Mouse (Mus musculus): Measurements from ENCODE around the gene Ephb2. TPM values are rescaled to one million over a fixed set of nuclear protein-coding genes. Genes with fewer than 3 reads are reported as not detected.

The Ephb2 gene
- polyA plus RNA-seq, 2 experiments from 2014 or later = not detected

DNA sequence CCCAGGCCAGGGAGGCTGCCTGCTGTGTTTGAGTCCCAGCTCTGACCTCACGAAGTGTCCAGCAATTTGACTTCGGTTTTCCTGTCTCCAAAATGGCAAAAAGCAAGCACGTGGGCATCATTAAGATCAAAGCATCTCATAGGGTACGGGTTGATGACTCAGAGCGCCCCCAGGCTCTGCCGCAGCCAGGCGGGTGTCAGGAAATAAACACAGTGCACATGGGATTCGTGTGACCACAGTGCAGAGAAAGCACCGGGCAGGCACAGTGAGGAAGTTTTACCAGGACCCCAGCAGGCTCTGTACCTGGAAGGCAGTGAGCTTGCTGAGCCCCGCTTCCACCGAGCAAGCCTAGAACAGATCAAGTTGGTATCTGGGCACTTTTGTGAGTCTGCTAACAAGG is 74.9 kb downstream of the Ephb2 start:
- ATAC-seq = no peak

DNA sequence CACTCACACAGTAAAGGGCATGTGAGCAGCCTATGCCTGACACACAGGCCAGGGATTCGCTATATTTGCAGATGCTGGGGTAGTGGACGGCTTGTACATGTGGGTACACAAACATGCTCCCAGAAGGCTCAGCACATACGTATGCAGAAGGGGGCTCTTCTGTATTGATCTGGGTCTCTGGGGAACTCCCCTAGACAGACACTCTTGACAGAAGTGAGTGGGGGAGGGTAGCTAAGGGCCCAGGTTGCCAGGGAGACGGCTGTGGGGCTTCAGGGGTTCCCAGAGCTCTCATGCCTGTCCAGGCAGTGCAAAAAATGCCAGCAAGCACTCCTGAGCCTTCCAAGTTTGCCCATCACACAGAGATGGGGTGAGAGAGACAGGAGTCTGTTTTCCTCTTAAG is 78.7 kb downstream of the Ephb2 start:
- no peak for ATAC-seq

DNA sequence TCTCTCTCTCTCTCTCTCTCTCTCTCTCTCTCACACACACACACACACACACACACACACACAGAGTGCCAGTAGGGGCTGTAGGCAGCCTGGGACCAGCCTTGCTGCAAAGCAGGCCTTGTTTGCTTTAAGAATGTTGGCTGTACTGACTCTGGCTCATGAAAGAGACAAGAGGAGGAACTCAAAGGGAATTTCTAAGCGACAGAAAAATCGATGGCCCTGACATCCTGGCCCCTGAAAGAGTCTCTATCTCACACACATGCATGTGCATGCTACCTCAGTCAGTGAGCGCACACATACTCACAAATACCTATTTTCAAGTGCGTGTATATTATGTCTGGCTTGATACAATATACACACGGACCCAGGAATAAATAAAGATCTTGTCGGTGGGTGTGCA is 79.3 kb downstream of the Ephb2 start:
- no peak for ATAC-seq

DNA sequence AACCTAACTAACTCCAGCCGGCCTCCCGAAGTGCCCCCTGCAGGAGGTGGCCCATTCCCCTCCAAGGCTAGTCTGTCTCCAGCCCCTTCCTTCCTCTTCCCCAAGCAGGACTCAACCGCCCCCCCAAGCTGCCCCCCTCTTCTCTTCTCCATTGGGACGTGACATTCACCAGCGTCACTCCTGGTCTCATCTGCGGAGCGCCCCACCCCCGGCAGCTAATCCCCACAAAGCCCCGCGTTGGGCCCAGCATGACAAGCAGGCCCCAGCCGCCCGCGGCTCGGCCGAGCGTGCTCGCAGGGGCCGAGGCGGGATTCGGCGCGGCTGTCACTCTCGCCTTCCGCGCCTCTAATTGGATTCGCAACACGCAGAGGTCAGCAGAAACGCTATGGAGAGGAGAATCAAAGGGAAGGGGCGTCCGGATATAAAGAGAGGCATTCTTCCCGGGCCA is 80.4 kb downstream of the Ephb2 start:
- ATAC-seq = no peak

GRCm38 (mm10) chr4:136754256-136754655 is 81.5 kb downstream of the Ephb2 start:
- no peak for ATAC-seq

- ATAC-seq = no peak
Measured at GRCm38 (mm10) chr4:136751355-136752020, 84.3 kb downstream of the Ephb2 start.

GRCm38 (mm10) chr4:136750578-136751338 is 85.0 kb downstream of the Ephb2 start:
- no peak for ATAC-seq

DNA sequence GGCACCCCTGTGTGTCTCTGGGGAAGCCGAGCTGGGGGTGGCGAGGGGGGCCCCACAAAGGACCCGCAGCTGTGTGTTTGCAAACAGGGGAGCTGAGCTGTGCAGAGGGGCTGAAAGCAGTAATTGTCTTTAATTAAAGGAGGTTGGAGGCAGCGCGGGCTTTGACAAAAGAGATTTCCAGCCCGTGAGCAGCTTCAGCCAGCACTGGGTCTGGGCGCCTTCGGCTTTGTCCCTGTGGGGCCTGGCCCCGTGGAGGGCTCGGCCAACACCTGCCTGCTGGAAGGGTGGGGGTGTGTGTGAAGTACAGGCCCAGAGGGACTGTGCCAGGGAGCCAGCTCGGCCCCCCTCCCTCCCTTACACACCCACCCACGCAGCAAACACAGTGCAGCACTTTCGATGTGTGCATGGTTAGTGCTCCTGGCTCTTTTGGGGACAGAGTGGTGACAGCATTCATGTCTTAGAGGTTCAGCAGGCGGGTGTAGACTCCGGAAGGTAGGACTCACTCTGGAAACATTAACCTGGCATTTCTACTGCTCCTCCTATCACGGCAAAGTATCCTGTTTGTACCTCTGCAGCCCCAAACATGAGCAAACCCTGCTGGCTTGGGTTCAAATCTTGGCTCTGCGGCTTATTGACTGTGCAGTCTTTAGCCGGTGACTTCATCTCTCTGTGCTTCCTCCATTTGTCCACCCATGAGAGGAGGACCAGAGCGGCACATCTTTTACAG is 85.8 kb downstream of the Ephb2 start:
- no peak for ATAC-seq

- no peak for ATAC-seq
Measured at GRCm38 (mm10) chr4:136749431-136749830, 86.4 kb downstream of the Ephb2 start.

- no peak for ATAC-seq
Measured at GRCm38 (mm10) chr4:136748842-136749392, 86.9 kb downstream of the Ephb2 start.

- ATAC-seq = no peak
Measured at GRCm38 (mm10) chr4:136746516-136746915, 89.3 kb downstream of the Ephb2 start.

- ATAC-seq = no peak
Measured at GRCm38 (mm10) chr4:136742677-136743076, 93.1 kb downstream of the Ephb2 start.

DNA sequence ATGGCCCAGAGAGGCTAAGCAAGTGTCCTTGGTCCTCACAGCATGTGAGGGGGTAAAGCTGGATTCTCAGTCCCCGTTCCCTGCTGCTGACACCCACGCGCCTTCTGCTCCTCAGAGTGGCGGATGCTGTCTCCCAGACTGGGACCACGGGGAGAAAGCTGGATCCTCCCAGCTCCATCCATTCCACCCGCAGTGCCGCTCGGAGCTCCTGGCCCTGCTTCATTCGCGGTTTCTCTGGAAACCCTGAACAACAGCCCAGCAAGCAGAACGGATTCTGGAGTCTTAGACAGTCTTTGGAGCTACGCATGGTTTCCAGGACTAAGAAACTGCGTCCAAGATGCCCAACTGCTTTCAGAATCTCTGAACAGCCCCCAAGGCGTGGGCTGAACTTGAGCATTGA is 93.9 kb downstream of the Ephb2 start:
- ATAC-seq = no peak

DNA sequence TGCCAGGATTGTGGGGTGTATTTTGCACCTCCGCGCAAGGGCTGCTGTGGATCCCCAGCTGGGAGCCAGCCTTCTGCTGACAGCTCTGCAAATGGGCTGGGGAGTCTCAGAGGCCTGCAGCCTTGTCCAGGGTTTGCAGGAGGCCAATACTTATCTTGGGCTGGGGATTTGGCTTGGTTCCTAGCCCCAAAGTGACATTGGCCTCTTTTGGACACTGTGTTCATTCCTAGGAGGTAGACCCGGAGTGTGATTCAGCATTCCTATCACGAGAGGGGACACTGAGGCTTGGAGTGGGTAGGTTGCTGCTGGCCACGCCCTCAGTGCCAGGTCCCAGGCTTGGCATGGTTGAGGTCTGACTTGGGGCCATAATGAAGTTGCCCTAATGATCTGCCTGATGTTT is 94.8 kb downstream of the Ephb2 start:
- no peak for ATAC-seq

DNA sequence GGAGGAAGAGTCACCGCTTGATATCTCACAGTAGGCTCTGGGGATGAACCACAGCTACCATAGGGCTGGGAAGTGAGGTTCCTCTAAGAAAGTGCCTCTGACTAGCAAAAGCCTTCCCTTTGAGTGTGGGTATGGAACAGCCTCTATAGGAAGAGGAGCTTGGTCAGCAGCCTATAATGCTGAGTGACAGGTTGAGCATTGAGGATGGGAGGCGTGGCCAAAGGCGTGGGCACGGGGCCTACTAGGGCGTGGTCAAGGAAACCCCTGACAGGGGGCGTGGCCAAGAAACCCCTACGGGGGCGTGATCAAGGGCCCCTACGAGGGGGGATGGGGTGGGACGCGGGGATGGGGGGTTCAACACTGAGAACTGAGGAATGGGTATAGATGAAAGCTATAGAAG is 96.6 kb downstream of the Ephb2 start:
- ATAC-seq = no peak

GRCm38 (mm10) chr4:136738291-136738690 is 97.5 kb downstream of the Ephb2 start:
- ATAC-seq = no peak

DNA sequence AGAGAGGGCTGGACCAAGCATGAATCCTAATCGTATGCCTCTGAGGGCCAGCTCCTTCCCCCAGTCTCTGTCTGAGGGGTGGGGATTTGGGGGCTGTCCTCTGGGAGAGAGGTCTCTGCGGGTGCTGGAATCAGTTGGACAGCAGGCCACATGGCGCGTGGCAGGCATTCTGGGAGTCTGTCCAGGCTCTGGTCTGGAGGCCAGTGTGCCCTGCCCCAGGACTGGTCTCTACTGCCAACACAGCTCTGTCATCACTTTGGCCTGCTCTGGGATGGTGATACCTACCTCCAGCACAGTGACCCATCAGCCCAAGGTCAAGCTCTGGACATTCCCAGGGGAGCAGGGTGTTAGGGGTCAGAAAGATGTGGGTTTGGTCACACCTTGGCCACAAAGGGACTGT is 99.9 kb downstream of the Ephb2 start:
- ATAC-seq = no peak

DNA sequence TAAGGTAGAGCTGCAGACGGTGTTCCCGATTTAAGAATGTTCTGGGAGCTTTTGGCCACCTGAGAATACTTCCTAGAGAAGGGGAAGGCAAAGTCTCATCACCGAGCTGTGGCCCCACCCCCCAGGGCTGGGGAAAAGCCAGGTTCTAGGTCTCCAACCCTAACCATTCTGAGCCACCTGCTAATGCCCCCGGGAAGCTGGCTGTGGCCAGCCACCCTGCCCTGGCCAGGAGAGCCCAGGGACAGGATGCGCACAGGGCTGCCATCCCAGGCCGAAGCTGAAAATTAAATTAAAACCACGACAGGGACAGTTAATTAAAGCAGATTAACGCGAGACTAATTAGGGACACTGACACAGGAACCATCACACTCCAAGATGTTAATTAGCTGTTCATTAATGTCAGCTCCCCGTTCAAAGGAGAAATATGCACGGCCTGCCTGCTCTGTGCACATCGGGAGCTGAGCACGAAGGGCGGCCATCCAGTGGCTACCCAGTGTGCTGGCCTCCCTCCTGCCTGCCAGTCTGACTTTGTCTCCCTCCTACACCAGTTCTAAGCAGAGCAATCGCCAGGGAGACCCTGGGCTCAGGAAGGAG is 101.5 kb downstream of the Ephb2 start:
- ATAC-seq = no peak

- no peak for ATAC-seq
Measured at GRCm38 (mm10) chr4:136733217-136733865, 102.4 kb downstream of the Ephb2 start.

DNA sequence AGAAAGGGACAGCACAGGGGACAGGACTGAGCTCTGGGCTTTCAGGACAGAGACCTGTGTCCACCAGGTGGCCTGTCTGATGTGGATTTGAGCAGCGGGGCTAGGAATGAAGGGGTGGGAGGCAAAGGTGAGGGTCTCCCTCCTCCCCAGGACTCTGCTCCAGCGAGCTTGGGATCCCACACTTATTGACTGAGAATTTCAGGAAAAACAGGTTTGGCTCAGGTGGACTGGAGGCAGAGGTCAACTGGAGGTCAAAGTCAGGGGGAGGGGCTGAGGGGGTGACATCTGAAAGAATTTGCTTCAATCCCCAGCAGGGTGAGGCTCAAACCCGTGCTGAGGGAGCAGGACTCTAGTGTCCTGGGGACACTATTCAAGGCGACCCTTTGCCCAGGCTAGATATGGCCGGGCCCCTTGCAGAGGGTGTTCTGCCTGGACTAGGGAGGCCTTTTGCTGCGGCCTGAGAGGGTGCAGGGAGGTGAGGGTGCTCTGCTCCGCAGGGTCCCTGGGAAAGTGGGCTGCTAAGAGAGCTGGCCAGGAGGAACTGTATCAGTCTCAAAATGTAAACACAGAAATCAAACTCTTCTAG is 103.2 kb downstream of the Ephb2 start:
- ATAC-seq = no peak

DNA sequence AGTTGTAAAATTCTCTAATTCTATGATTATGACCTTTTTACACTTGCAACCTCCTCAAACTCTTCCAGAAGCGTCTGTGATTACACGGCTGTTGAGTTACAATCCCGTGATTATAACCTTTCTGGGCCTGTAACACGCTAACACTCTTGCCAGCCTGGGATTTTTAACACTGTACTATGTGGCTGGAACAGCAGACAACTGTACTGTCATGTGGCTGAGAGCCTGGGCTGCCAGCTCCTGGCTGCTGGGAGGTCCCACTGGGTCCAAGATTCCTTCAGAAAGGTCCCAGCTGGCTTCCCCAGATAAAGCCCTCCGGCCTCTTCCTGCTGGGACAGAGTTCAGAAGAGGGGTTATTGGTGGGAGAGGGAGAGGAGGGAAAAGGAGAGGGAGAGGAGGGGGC is 104.0 kb downstream of the Ephb2 start:
- no peak for ATAC-seq

GRCm38 (mm10) chr4:136731008-136731609 is 104.7 kb downstream of the Ephb2 start:
- ATAC-seq = no peak
